In the genomic region with DNA sequence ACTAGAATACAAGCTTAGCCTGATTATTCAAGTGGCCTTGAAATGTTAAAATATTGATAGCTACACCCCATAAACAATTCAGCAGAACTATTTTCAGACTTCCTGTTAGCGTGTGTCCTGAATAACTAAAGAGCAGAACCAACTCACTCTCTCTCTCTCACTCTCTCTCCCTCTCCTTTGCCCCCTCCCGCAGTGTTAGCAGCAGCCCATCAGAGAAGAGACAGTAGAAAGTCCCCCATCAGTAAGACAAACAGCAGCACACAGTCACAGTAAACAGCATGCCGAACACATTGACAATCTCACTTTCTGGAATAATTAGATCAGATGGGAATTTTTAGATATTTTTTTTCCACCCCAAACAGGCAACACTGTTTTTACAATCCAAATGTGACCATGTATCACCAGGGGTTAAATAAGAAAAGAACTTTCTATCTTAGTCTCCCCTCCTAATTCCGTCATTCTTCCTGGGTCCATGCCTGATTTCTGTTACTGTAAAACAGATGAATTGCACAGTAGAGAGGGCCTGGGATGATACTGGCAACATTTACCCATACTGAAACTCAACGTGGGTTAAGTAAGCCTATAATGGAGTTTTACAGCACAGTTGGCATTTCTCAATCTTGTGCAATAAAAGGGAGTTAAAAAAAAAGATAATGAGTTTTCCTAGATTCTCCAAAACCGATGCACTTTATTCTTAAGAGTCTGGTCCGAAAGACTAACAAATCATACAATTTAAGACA, we compare ENCODE assay signal across 8 mouse cellular contexts. TPM values are rescaled to one million over a fixed set of nuclear protein-coding genes. Genes with fewer than 3 reads are reported as not detected.
A peak's percentile ranks its signal among the peaks of the same experiment; 100 is the strongest.
DNase-seq lines count a peak whose midpoint lies in the region; ATAC-seq and TF ChIP-seq lines count a peak whose summit lies in the region.

No protein-coding gene starts in this region.

- H3K9ac ChIP-seq in hindbrain, embryonic 13.5 days = 0 out of 2 replicates have a peak overlapping the region, but pooled peaks have one; percentile 35

- TF ChIP-seq CTCF in layer of hippocampus, adult 2 months (conservative IDR thresholded peaks at IDR 0.05) = no peak

- H3K4me3 ChIP-seq in layer of hippocampus, adult 2 months = peak overlapping the region; percentile 88
- peak overlapping the region; percentile 43 for H3K4me3 ChIP-seq in brown adipose tissue, adult 24 weeks (ENCODE audit: insufficient read depth, low read depth, low read length)
- peak overlapping the region; percentile 80 for H3K4me3 ChIP-seq in hindbrain, embryonic 13.5 days

- peak overlapping the region; percentile 94 for H3K4me2 ChIP-seq in hindbrain, embryonic 13.5 days

- 56% methylated on average over 7 of the region's 7 CpGs for WGBS in hindbrain, embryonic 13.5 days

- DNase-seq in layer of hippocampus, adult 2 months (ENCODE audit: low spot score in 2 of 2) = no peak
- DNase-seq in layer of hippocampus, postnatal 10 days (ENCODE audit: low spot score in 2 of 2) = no peak
- no peak for DNase-seq in cerebellum, adult 9-10 months
- DNase-seq in frontal cortex, adult 2 months (ENCODE audit: extremely low spot score in 1 of 2, low spot score in 1 of 2) = no peak

- H3K27ac ChIP-seq in layer of hippocampus, adult 2 months = peak overlapping the region; percentile 95; the same call in 1 of the 2 replicates
- H3K27ac ChIP-seq in brown adipose tissue, adult 24 weeks (replicated peaks; ENCODE audit: low read depth, low read length) = no peak overlapping the region
- H3K27ac ChIP-seq in hindbrain, embryonic 13.5 days = no peak overlapping the region

- H3K27me3 ChIP-seq in hindbrain, embryonic 13.5 days = peaks cover 17% of the 10 kb centered on the region

- peaks cover 3% of the 10 kb centered on the region for H3K36me3 ChIP-seq in hindbrain, embryonic 13.5 days

- no peak for ATAC-seq in hindbrain, embryonic 13.5 days (ENCODE audit: low FRiP score)
- peak; percentile 30; the same call in 1 of the 2 replicates for ATAC-seq in megakaryocyte, adult 5-6 weeks (ENCODE audit: poor library complexity, severe bottlenecking)
- no peak for ATAC-seq in megakaryocyte-erythroid progenitor cell, adult 5-6 weeks (replicated peaks; ENCODE audit: low FRiP score, low TSS enrichment, poor library complexity, severe bottlenecking)

- no peaks in the 10 kb centered on the region for H3K9me3 ChIP-seq in hindbrain, embryonic 13.5 days

- peaks cover 3% of the 10 kb centered on the region; the same call in 1 of the 2 replicates for H3K4me1 ChIP-seq in brown adipose tissue, adult 24 weeks (ENCODE audit: control insufficient read depth, insufficient read depth, insufficient read length, low read length)
- peaks cover 26% of the 10 kb centered on the region for H3K4me1 ChIP-seq in hindbrain, embryonic 13.5 days (replicated peaks)

RNA-seq across cellular contexts. Expression of a gene that starts 2.0 kb away (rescaled TPM):
- total RNA-seq in layer of hippocampus, adult 2 months (2021) = 10 to 100 TPM; 28.9 to 32.2 TPM
- total RNA-seq in layer of hippocampus, postnatal 10 days (2021) = 10 to 100 TPM; 28.5 to 29.6 TPM
- polyA plus RNA-seq in brown adipose tissue, adult 24 weeks (2012; ENCODE audit: insufficient read depth, insufficient read length, missing spikeins) = 5.9 and 6.0 TPM in 2 replicates
- polyA plus RNA-seq in hindbrain, embryonic 13.5 days (2015; fragmentation: Nextera tagmentation; extraction: Ambion mirVana) = 8.3 and 9.2 TPM in 2 replicates
- total RNA-seq in megakaryocyte, adult 5-6 weeks (2015) = 98.3 and 116 TPM in 2 replicates
- total RNA-seq in megakaryocyte, adult 5-6 weeks (2017) = 90.8 and 98.0 TPM in 2 replicates
- total RNA-seq in megakaryocyte-erythroid progenitor cell, adult 5-6 weeks (2014; fragmentation: Nextera tagmentation) = 46.1 and 58.9 TPM in 2 replicates
- total RNA-seq in megakaryocyte-erythroid progenitor cell, adult 5-6 weeks (2017) = 78.3 and 96.8 TPM in 2 replicates
- polyA plus RNA-seq in frontal cortex, adult 2 months (2012; rRNA removed) = 26.4 and 29.3 TPM in 2 replicates
